Mouse (Mus musculus) liver, embryonic 13.5 days (tissue): ENCODE measurements around the gene Neurl1b. TPM values are rescaled to one million over a fixed set of nuclear protein-coding genes. Genes with fewer than 3 reads are reported as not detected.

ENCODE experiments used
- ATAC-seq: fragments of 200-750 bp; cut with Nextera tagmentation; 2 replicates; pipeline ENCODE4 v1.8.0; 2017; ENCODE audit warnings: low read depth, mild to moderate bottlenecking, moderate number of reproducible peaks, moderate library complexity
- DNase-seq: peaks from one replicate; pipeline ENCODE4 v3.0.0; 2022
- H3K27ac ChIP-seq: fragments of 300-500 bp; sonication (generic); 2 replicates; pipeline ENCODE4 v1.5.1; 2015; ENCODE audit warnings: moderate library complexity, mild to moderate bottlenecking, inconsistent platforms
- H3K27me3 ChIP-seq: fragments of 300-500 bp; sonication (generic); 2 replicates; pipeline ENCODE4 v1.6.1; 2015; ENCODE audit warnings: mild to moderate bottlenecking, inconsistent platforms
- H3K36me3 ChIP-seq: fragments of 300-500 bp; sonication (generic); 2 replicates; pipeline ENCODE4 v1.6.1; 2015; ENCODE audit warnings: mild to moderate bottlenecking, inconsistent platforms
- H3K4me1 ChIP-seq: fragments of 300-500 bp; sonication (generic); replicated peaks from 2 replicates; pipeline ENCODE4 v1.6.1; 2015; ENCODE audit warnings: inconsistent platforms
- H3K4me2 ChIP-seq: fragments of 300-500 bp; sonication (generic); 2 replicates; pipeline ENCODE4 v1.6.1; 2015; ENCODE audit warnings: inconsistent platforms, mild to moderate bottlenecking, moderate library complexity
- H3K4me3 ChIP-seq: fragments of 300-500 bp; sonication (generic); replicated peaks from 2 replicates; pipeline ENCODE4 v1.5.1; 2015; ENCODE audit warnings: mild to moderate bottlenecking, inconsistent platforms
- H3K9ac ChIP-seq: fragments of 300-500 bp; sonication (generic); 2 replicates; pipeline ENCODE4 v1.6.1; 2015; ENCODE audit warnings: mild to moderate bottlenecking, inconsistent platforms
- H3K9me3 ChIP-seq: fragments of 300-500 bp; sonication (generic); replicated peaks from 2 replicates; pipeline ENCODE4 v1.6.1; 2016; ENCODE audit warnings: inconsistent platforms
- WGBS: fragments of 180-500 bp; shearing (Covaris S2); methylation state at CpG from one replicate; pipeline ENCODE4 v1.1.7; 2015; ENCODE audit not compliant: insufficient replicate concordance; 5-methylcytosine and 5-hydroxymethylcytosine counted together
- polyA plus RNA-seq: library from polyadenylated mRNA; unstranded; fragments of >200 nt; fragmentation: Nextera tagmentation; extraction: Ambion mirVana; gene quantifications from 2 replicates; pipeline ENCODE4 v1.2.1, GENCODE M21; 2015

Neurl1b gene
- polyA plus RNA-seq, 1 experiment from 2014 or later: 0.06 TPM

DNA sequence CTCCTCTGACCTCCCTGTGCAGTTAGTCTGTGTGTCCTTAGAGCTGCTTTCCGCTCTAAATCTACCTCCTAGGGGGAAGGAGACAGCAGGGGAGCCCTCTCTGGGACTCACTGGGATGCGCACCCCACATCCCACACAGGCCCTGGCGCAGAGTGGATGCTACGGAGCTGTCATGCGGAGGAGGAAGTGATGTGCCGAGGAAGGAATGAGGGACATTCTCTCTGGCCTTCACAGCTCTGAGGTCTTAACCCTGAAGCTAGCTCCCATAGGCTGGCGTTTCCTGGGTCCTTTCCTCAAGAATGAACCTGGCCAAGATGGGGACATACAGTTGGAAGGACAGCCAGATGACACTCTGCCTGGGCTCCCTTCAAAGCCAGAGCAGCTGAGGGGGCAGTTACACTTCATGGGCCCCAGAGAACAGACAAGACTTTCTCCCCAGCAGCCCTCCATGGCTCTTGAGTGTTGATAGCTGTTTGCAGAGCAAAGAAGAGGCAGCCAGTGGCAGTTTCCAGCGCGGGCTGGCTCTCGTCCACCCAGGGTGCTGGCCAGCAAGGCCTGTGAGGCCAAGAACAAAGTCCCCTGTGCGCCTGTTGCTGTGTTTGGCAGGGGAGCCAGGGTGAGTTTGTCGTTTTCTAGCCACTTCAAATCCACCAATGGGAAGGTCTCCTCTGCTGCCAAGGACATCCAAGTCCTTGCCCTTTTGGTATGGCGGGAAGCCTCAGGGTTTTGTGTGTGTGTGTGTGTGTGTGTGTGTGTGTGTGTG is 10.5 kb downstream of the Neurl1b start:
- no peak overlapping the region for H3K27ac ChIP-seq
- H3K27me3 ChIP-seq: peaks cover 44% of the 10 kb centered on the region
- ATAC-seq (no peak), DNase-seq (no peak)
- no peak overlapping the region for H3K4me3 ChIP-seq
- WGBS: 47% methylated on average over 13 of the region's 13 CpGs
- H3K4me1 ChIP-seq: peaks cover 25% of the 10 kb centered on the region
- no peak overlapping the region for H3K9ac ChIP-seq
- no peak overlapping the region for H3K4me2 ChIP-seq
- no peaks in the 10 kb centered on the region for H3K36me3 ChIP-seq
- no peaks in the 10 kb centered on the region for H3K9me3 ChIP-seq

DNA sequence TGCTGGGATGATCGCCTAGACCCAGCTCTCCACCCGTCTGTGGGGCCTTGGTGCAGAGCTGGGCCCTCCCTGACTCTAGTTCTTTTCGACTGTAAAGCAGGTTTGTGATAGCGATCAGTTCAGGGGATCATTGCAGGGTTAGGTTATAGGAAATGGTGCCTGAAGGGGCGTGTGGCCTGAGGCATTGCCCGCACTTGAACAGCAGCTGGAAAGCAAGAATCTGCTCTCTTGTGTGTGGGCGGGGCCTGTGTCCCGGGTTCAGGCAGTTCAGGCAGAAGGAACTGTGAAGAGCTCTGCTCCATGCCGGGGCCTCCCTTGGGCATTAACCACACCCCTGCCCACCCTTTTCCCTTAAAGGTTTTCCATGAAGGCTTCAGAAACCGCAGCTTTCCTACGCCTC is 18.7 kb downstream of the Neurl1b start:
- no peak overlapping the region for H3K4me3 ChIP-seq
- no peak overlapping the region for H3K27ac ChIP-seq
- WGBS: 43% methylated on average over 11 of the region's 11 CpGs
- H3K9me3 ChIP-seq: no peaks in the 10 kb centered on the region
- no peaks in the 10 kb centered on the region for H3K36me3 ChIP-seq
- no peaks in the 10 kb centered on the region for H3K4me1 ChIP-seq
- DNase-seq (no peak), ATAC-seq (no peak)
- H3K4me2 ChIP-seq: no peak overlapping the region
- no peak overlapping the region for H3K9ac ChIP-seq
- H3K27me3 ChIP-seq: peaks cover 54% of the 10 kb centered on the region

DNA sequence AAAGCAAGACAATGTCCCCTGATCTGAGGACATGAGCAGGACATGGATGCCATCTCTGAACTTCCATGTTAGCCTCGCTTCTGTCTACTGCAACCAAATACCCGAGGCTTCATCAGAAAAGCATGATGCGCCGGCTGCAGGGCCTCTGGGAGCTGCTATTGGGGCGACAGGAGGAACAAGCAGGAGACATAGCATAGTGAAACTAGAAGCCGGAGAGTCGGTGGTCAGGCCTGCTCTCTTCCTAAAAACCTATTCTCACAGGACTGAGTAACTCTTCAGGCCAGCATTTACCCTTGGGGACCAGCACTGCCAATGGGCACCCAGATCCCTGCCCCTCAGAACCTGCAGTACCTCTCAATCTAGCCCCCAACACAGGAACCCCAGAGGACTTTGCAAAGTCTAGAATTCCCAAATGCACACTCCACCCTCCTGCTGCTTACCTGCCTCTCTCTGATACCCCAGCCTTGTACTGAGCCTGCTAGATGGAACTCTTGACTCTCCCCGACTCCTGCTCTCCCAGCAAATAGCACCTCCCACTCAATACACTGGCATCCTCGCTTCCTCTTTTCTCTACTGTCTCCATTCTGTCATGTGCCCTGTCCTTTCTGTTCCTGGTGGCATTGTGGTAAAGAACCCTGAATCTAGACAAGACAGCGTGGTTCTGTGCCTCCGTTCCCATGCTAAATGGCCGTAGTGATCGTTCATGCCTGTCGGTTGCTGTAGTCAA is 22.6 kb downstream of the Neurl1b start:
- peaks cover 74% of the 10 kb centered on the region for H3K27me3 ChIP-seq
- H3K4me1 ChIP-seq: no peaks in the 10 kb centered on the region
- no peak overlapping the region for H3K4me2 ChIP-seq
- no peak for ATAC-seq
- H3K27ac ChIP-seq: no peak overlapping the region
- H3K9ac ChIP-seq: no peak overlapping the region
- DNase-seq: no peak
- H3K4me3 ChIP-seq: no peak overlapping the region
- H3K36me3 ChIP-seq: no peaks in the 10 kb centered on the region
- H3K9me3 ChIP-seq: no peaks in the 10 kb centered on the region
- 60% methylated on average over 14 of the region's 14 CpGs for WGBS

DNA sequence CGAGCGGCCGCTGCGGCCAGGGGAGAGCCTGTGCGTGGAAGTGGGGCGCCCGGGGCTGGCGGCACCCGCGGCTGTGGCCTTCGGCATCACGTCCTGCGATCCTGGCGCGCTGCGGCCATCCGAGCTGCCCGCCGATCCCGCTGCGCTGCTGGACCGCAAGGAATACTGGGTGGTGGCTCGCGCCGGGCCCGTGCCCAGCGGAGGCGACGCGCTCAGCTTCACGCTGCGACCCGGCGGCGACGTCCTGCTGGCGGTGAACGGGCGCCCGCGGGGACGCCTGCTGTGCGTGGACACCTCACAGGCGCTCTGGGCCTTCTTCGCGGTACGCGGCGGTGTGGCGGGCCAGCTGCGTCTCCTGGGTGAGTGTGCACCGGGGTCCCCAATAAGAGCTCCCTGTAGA is 24.4 kb downstream of the Neurl1b start:
- H3K4me3 ChIP-seq: peak overlapping the region; percentile 36
- DNase-seq (no peak), ATAC-seq (no peak)
- peak overlapping the region; percentile 47 for H3K4me2 ChIP-seq
- H3K36me3 ChIP-seq: no peaks in the 10 kb centered on the region
- no peak overlapping the region for H3K27ac ChIP-seq
- H3K9ac ChIP-seq: no peak overlapping the region
- 13% methylated on average over 50 of the region's 52 CpGs for WGBS
- H3K4me1 ChIP-seq: no peaks in the 10 kb centered on the region
- H3K9me3 ChIP-seq: no peaks in the 10 kb centered on the region
- peaks cover 65% of the 10 kb centered on the region for H3K27me3 ChIP-seq

DNA sequence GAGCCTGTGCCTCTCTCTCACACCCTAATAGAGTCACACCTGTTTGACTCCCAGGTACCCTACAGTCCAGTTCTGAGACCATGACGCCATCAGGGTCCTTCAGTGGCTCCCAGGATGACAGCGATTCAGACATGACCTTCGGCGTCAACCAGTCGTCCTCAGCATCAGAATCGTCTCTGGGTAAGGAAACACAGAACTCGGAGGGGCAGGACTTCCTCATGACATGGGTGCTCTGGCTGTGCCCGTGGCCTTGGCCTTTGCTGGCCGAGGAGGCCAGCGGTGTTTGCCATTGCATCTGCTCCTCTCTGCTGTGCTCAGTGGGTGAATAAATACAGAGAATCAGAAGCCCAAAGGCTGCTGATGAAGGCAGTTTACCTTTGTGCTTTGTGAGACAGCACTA is 26.4 kb downstream of the Neurl1b start:
- Histone ChIP-seq H3K27ac (no peak overlapping the region), H3K36me3 (no peaks in the 10 kb centered on the region), H3K4me3 (no peak overlapping the region), H3K4me1 (no peaks in the 10 kb centered on the region), H3K27me3 (peaks cover 63% of the 10 kb centered on the region), H3K9ac (no peak overlapping the region), H3K9me3 (no peaks in the 10 kb centered on the region), H3K4me2 (no peak overlapping the region)
- ATAC-seq (no peak), DNase-seq (no peak)
- WGBS: 70% methylated on average over 10 of the region's 10 CpGs

DNA sequence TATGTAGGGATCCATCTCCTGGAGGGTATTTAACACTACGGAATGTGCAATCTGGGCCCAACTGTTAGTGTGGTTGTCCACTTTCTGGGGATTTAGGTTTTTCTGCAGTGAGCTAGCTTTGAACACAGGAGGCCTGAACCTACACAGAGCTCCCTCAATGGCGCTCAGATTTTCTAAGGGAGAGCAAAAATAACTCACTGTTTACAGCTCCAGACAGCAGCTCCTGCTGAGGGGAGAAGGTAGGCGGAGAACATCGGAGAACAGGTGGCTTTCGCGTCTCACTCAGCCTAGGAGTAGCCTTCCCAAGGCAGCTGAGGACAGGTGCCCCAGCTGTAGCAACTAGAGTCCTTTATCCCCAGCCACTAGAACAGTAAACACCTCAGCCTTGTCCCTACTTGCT is 27.6 kb downstream of the Neurl1b start:
- Histone ChIP-seq H3K9me3 (no peaks in the 10 kb centered on the region), H3K36me3 (no peaks in the 10 kb centered on the region), H3K27me3 (peaks cover 52% of the 10 kb centered on the region), H3K4me1 (no peaks in the 10 kb centered on the region), H3K27ac (no peak overlapping the region), H3K4me3 (no peak overlapping the region), H3K9ac (no peak overlapping the region), H3K4me2 (no peak overlapping the region)
- WGBS: 69% methylated on average over 6 of the region's 6 CpGs
- ATAC-seq (no peak), DNase-seq (no peak)

DNA sequence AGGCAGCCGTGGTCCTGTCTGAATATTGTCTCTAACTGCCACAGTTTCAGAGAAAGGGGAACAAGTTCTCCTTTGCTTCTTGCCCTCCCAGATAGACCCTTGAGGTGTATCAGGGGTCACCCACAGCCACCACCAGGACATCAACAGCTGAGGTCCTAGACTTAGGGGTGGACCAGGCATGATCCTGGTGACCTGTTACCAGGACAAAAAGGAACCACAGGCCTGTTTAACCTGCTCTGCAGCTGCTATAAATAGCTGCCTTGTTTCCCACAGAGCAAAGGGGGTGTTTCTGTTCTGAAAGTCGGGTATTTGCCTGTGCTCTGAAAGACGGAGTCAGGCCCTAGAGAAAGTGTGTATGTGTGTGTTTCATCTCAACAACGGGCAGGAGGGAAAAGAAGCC is 29.2 kb downstream of the Neurl1b start:
- no peak overlapping the region for H3K27ac ChIP-seq
- H3K9ac ChIP-seq: no peak overlapping the region
- H3K4me1 ChIP-seq: no peaks in the 10 kb centered on the region
- H3K4me2 ChIP-seq: no peak overlapping the region
- no peaks in the 10 kb centered on the region for H3K9me3 ChIP-seq
- H3K27me3 ChIP-seq: peaks cover 35% of the 10 kb centered on the region
- H3K4me3 ChIP-seq: no peak overlapping the region
- DNase-seq: no peak
- H3K36me3 ChIP-seq: no peaks in the 10 kb centered on the region
- WGBS: 48% methylated on average over 4 of the region's 4 CpGs
- ATAC-seq: no peak

DNA sequence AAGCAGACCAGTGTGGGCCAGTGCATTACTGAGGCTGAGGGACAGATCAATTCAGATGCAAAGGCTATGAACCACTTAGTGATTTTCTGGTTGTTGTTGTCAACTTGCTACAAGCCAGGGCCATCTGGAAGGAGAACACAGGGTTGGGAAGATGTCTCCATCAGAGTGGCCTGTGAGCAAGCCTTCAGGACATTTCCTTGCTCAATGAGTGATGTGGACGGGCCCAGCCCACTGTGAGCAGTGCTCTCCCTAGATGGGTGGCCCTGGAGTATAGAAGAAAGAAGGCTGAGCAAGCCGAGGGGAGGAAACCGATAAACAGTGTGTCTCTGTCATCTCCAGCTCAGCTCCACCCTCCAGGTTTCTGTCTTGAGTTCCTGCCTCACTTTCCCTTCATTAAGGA is 34.8 kb downstream of the Neurl1b start:
- ATAC-seq (no peak), DNase-seq (no peak)
- Histone ChIP-seq H3K27ac (no peak overlapping the region), H3K4me3 (no peak overlapping the region), H3K9ac (no peak overlapping the region), H3K27me3 (0 out of 2 replicates have a peak, but pooled peaks cover 5% of the 10 kb centered on the region), H3K36me3 (no peaks in the 10 kb centered on the region), H3K9me3 (no peaks in the 10 kb centered on the region), H3K4me1 (0 out of 2 replicates have a peak, but pooled peaks cover 5% of the 10 kb centered on the region), H3K4me2 (no peak overlapping the region)
- WGBS: 57% methylated on average over 3 of the region's 3 CpGs

DNA sequence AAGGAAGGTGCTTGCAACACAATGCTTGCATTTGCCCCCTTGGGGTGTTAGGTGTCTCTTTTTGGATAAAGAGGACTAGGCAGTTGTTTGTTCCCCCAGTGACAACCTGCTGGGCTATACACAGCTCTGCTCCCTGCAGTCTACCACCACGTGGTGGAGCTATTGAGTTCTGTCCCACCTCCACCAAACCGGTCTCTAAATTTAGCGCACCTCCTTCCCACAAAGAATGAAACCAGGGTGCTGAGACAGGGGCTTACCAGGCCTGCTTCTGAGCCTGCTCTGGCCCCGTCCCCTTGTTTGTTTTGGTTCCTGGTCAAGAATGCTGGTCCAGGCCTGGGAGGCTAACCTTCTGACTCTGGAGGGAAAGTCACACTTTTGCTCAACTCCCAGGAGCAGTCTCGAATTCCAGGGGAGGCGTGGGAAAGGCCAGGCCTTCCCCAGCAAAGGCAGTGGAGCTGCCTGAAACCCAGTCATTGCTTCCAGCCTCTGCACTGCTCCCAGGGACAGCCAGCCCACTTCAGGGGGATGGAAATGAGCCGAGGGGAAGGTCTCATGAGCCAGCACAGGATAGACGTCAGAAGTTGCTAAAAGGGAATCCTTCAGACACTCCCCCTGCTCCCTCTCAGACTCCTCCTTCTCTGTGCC is 37.1 kb downstream of the Neurl1b start:
- no peak for ATAC-seq
- Histone ChIP-seq H3K27me3 (no peaks in the 10 kb centered on the region), H3K4me2 (no peak overlapping the region), H3K9ac (no peak overlapping the region), H3K4me3 (no peak overlapping the region), H3K4me1 (0 out of 2 replicates have a peak, but pooled peaks cover 5% of the 10 kb centered on the region), H3K9me3 (no peaks in the 10 kb centered on the region), H3K36me3 (no peaks in the 10 kb centered on the region), H3K27ac (no peak overlapping the region)
- no peak for DNase-seq
- 32% methylated on average over 8 of the region's 8 CpGs for WGBS

DNA sequence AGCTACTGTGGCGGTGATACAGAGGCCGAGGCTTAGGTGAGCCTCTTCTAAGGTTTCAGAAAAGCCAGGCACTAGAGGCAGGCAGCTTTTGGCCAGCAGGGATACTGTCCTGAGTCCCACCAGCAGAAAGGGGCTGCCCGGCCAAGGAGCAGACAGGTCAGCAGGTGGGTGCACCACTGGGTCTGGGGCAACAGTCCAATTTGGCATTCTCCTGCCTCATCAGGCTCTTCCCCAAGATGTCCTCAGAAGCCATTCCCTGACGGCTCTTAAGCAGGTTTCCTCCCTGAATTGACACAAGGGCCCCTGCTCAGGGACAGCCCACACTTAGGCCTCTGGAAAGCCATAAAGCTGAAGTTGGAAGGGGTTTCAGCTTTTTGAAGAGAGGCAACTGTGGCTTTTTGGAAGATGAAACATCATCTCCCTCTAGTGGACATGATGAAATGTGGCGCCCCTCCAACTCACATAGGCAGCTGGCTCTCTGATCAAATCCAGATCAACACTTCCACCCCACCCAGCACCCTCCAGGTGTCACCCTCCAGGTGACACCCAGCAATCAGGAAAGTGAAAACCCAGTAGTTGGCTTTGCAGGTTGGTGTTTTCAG is 37.8 kb downstream of the Neurl1b start:
- H3K27ac ChIP-seq: no peak overlapping the region
- H3K27me3 ChIP-seq: no peaks in the 10 kb centered on the region
- H3K36me3 ChIP-seq: no peaks in the 10 kb centered on the region
- no peak overlapping the region for H3K4me3 ChIP-seq
- no peak for ATAC-seq
- no peak for DNase-seq
- no peak overlapping the region for H3K4me2 ChIP-seq
- no peak overlapping the region for H3K9ac ChIP-seq
- H3K9me3 ChIP-seq: no peaks in the 10 kb centered on the region
- WGBS: 52% methylated on average over 5 of the region's 5 CpGs
- 0 out of 2 replicates have a peak, but pooled peaks cover 8% of the 10 kb centered on the region for H3K4me1 ChIP-seq

DNA sequence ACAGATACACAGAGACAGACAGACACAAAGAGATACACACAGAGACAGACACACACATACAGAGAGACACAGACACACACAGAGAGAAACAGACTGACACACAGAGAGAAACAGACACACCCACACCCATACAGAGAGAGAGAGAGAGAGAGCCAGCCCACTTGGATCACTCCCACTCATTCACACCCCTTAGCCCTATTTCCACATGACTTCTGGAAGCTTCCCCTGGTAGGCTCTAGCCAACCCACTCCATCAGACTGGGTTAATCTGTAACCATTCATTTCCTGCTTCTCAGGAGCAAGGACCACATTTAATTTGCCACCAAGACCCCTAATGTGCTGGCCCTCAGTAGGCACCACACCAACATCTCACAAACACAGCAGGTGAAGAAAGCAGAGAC is 42.9 kb downstream of the Neurl1b start:
- H3K9me3 ChIP-seq: no peaks in the 10 kb centered on the region
- H3K27ac ChIP-seq: no peak overlapping the region; the same call in 1 of the 2 replicates
- H3K9ac ChIP-seq: no peak overlapping the region
- peak; percentile 58 for ATAC-seq
- no peak overlapping the region for H3K4me2 ChIP-seq
- H3K36me3 ChIP-seq: no peaks in the 10 kb centered on the region
- H3K27me3 ChIP-seq: no peaks in the 10 kb centered on the region
- 0 out of 2 replicates have a peak, but pooled peaks cover 9% of the 10 kb centered on the region for H3K4me1 ChIP-seq
- DNase-seq: no peak
- no peak overlapping the region for H3K4me3 ChIP-seq
